Mouse (Mus musculus): ENCODE data around the gene Trpm2. TPM values are rescaled to one million over a fixed set of nuclear protein-coding genes. Genes with fewer than 3 reads are reported as not detected.

Gene Trpm2
- polyA plus RNA-seq, 1 experiment, result 51.6 TPM

DNA sequence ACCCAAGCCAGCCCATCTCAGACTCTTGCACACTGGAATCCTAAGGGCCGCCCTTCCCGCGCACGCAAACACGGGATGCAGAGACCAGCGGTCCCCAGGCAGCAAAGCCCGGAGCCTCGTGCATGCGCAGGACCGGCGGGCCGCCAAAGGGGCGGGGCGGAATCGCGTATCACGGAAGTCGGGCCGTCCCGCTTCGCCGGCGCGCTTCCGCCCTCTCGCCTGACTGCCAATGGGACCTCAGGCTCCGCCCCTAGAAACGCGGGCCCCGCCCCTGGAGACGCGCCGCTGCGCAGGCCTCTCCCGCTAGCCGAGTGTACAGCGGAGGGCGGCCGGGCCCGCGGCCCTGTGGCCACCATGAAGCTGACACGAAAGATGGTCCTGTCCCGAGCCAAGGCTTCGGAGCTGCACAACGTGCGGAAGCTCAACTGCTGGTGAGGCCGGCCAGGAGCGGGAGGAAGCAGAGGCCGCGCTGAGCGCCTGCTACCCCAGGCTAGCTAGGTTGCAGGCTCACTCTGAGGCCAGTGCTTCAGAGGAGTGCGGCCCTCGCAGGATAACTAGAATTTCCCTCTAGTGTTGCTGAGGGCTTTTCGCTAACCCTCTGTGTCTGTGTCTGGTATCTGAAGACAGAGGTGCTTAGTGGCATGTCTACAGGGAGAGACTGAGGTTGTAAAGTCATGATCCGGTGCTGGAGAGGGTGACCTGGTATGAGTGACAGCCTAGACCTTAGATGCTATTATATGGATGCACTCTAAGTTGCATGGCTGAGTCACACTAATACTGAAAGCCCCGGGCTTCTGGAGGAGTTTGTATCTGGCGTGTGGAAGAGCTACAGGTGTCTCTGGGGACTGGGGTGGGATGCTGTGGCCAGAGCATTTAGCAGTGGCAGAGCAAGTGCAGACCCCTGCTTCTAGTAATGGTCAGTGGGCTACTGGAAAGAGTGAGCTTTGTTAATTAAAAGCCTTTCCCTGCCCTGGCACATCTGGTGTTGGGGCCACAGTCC, 8.3 kb upstream of the Trpm2 start, which contains the start of gene 1810043G02Rik:
Gene 1810043G02Rik (plus strand): TSS at position 174 of the 1,000 bp plus-strand sequence.
- H3K27ac ChIP-seq (ENCODE audit: insufficient read depth, low read length), result peak within 1 kb of the TSS; percentile 27; the same call in 1 of the 2 replicates
- peaks cover 7% of the 10 kb centered on the region for H3K4me1 ChIP-seq (ENCODE audit: control insufficient read depth, insufficient read depth, insufficient read length)
- WGBS, result 1% methylated on average over 57 of the region's 57 CpGs
- peak; percentile 86 to 100 for DNase-seq (ENCODE audit: low read depth in 1 of 2, low spot score in 2 of 2)
- TF ChIP-seq POLR2A (IDR thresholded peaks at IDR 0.05; ENCODE audit: low read depth, low read length) (peak; percentile 56), CTCF (IDR thresholded peaks at IDR 0.05; ENCODE audit: extremely low read depth, insufficient read depth, insufficient read length, insufficient replicate concordance) (no peak)
- H3K27me3 ChIP-seq (ENCODE audit: control insufficient read depth, insufficient read depth, low read length), result no peaks in the 10 kb centered on the region
- H3K4me3 ChIP-seq (ENCODE audit: extremely low read depth, insufficient read depth, insufficient read length), result peak within 1 kb of the TSS; percentile 87
- H3K36me3 ChIP-seq (ENCODE audit: control insufficient read depth, insufficient read depth, low read length), result no peaks in the 10 kb centered on the region

DNA sequence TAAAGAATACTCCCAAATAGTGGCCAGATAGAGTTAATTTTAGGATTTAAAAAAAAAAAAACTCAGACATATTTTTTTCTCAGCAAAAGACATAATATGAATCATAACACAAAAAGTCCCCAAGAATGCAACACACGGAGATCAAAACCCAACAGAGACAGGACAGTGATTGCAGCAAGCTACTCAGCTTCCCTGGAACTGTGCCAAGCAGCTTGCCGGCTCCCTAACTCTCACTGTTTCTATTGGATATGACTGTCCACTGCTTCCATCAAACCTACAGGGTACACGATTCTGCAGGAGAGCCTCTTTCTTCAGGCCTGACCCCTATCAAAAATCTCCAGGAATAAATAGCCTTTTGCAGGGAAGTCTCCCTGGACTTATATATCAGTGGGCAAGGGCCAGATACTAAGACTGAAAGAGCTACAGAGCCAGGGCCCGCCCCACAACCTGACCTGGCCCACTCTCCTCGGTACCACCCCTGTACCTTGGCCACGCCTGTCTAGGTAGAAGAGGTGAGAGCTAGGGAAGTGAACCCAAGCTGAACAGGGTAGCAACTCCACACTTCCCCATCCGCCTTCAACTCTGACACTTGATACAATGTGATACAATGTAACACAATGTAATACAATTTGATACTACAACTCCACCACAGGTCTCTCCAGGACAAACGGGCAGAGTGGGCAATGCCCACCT, 6.2 kb upstream of the Trpm2 start:
- TF ChIP-seq CTCF (IDR thresholded peaks at IDR 0.05; ENCODE audit: extremely low read depth, insufficient read depth, insufficient read length, insufficient replicate concordance) (no peak), POLR2A (IDR thresholded peaks at IDR 0.05; ENCODE audit: low read depth, low read length) (no peak)
- 71% methylated on average over 8 of the region's 8 CpGs for WGBS
- peak in 1 of 2 experiments; percentile 15 for DNase-seq (ENCODE audit: low read depth in 1 of 2, low spot score in 2 of 2)

DNA sequence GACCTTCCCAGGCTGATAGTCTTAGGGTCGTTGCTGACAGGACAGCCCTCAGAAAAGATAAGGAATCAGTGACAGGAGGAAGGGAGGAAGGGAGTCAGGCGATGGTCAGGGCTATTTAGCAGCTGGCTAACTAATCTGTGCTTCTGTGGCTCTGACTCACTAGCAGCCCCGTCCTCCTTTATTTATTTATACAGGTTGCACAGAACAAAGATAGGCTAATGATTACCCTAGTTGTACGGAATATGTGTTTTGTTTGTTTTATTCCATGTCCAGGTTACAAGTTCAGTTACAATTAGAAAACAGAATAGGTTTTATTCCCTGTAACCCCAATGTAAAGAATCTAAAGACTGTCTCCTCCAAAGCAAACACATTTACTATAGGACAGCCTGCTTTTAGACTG, 5.3 kb upstream of the Trpm2 start:
- no peak for DNase-seq (ENCODE audit: low read depth in 1 of 2, low spot score in 2 of 2)
- Histone ChIP-seq H3K36me3 (ENCODE audit: control insufficient read depth, insufficient read depth, low read length) (no peaks in the 10 kb centered on the region), H3K4me1 (ENCODE audit: control insufficient read depth, insufficient read depth, insufficient read length) (peaks cover 13% of the 10 kb centered on the region), H3K27ac (ENCODE audit: insufficient read depth, low read length) (no peak overlapping the region), H3K4me3 (ENCODE audit: extremely low read depth, insufficient read depth, insufficient read length) (no peak overlapping the region), H3K27me3 (ENCODE audit: control insufficient read depth, insufficient read depth, low read length) (no peaks in the 10 kb centered on the region)
- no peak for TF ChIP-seq POLR2A (IDR thresholded peaks at IDR 0.05; ENCODE audit: low read depth, low read length)
- TF ChIP-seq CTCF (IDR thresholded peaks at IDR 0.05; ENCODE audit: extremely low read depth, insufficient read depth, insufficient read length, insufficient replicate concordance), result no peak
- WGBS, result 60% methylated on average over 4 of the region's 4 CpGs

More for the DNA sequence above, 6.2 kb upstream of the Trpm2 start:
- Histone ChIP-seq H3K27ac (ENCODE audit: insufficient read depth, low read length) (0 out of 2 replicates have a peak overlapping the region, but pooled peaks have one; percentile 16), H3K4me3 (ENCODE audit: extremely low read depth, insufficient read depth, insufficient read length) (no peak overlapping the region), H3K27me3 (ENCODE audit: control insufficient read depth, insufficient read depth, low read length) (no peaks in the 10 kb centered on the region), H3K36me3 (ENCODE audit: control insufficient read depth, insufficient read depth, low read length) (no peaks in the 10 kb centered on the region), H3K4me1 (ENCODE audit: control insufficient read depth, insufficient read depth, insufficient read length) (peaks cover 7% of the 10 kb centered on the region)

DNA sequence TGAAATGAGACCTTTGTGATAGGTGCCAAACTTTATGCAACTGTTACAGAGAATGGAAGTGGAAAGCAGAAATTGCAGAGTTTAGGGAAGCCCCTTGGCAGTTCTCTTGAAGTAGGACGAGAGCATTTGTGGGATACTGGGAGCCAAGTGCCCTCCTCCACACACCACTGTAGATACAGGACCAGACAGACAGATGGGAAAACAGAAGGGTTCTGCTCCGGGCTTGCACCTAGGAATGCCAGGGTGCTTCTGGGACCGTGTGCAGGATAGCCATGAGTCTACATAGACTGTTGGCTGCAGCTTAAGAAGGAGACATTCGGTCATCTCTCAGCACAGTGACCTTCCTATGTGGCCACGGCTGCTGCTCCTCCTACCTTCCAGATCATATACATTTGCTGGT, 4.4 kb upstream of the Trpm2 start:
- TF ChIP-seq CTCF (IDR thresholded peaks at IDR 0.05; ENCODE audit: extremely low read depth, insufficient read depth, insufficient read length, insufficient replicate concordance), result no peak
- no peak for TF ChIP-seq POLR2A (IDR thresholded peaks at IDR 0.05; ENCODE audit: low read depth, low read length)
- no peaks in the 10 kb centered on the region for H3K36me3 ChIP-seq (ENCODE audit: control insufficient read depth, insufficient read depth, low read length)
- H3K27me3 ChIP-seq (ENCODE audit: control insufficient read depth, insufficient read depth, low read length), result no peaks in the 10 kb centered on the region
- no peak overlapping the region for H3K4me3 ChIP-seq (ENCODE audit: extremely low read depth, insufficient read depth, insufficient read length)
- WGBS, result 76% methylated on average over 5 of the region's 5 CpGs
- no peak overlapping the region for H3K27ac ChIP-seq (ENCODE audit: insufficient read depth, low read length)
- peaks cover 21% of the 10 kb centered on the region for H3K4me1 ChIP-seq (ENCODE audit: control insufficient read depth, insufficient read depth, insufficient read length)
- DNase-seq (ENCODE audit: low read depth in 1 of 2, low spot score in 2 of 2), result no peak

DNA sequence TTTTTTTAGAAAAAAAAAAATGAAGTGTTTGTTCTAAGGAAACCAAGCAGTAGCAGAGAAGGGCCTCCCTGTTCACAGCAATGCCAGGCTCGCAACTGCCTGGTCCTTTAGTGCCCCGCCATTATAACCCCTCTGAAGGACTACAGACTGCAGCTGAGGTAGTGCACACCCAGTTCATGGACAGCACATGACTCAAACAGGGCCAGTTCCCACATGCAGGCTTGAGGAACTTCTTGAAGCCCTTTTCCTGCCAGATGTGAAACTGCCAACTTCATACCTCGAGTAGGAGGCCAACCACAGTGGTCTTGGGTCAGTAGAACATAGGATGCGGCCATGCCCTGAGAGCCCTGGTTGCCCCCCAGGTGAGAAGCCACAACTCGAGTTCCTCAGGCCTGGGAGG, 4.0 kb upstream of the Trpm2 start:
- Histone ChIP-seq H3K36me3 (ENCODE audit: control insufficient read depth, insufficient read depth, low read length) (no peaks in the 10 kb centered on the region), H3K4me1 (ENCODE audit: control insufficient read depth, insufficient read depth, insufficient read length) (peaks cover 25% of the 10 kb centered on the region), H3K27ac (ENCODE audit: insufficient read depth, low read length) (0 out of 2 replicates have a peak overlapping the region, but pooled peaks have one; percentile 7), H3K4me3 (ENCODE audit: extremely low read depth, insufficient read depth, insufficient read length) (no peak overlapping the region), H3K27me3 (ENCODE audit: control insufficient read depth, insufficient read depth, low read length) (no peaks in the 10 kb centered on the region)
- WGBS, result 27% methylated on average over 5 of the region's 5 CpGs
- DNase-seq (ENCODE audit: low read depth in 1 of 2, low spot score in 2 of 2), result no peak
- TF ChIP-seq POLR2A (IDR thresholded peaks at IDR 0.05; ENCODE audit: low read depth, low read length), result no peak
- TF ChIP-seq CTCF (IDR thresholded peaks at IDR 0.05; ENCODE audit: extremely low read depth, insufficient read depth, insufficient read length, insufficient replicate concordance), result no peak

DNA sequence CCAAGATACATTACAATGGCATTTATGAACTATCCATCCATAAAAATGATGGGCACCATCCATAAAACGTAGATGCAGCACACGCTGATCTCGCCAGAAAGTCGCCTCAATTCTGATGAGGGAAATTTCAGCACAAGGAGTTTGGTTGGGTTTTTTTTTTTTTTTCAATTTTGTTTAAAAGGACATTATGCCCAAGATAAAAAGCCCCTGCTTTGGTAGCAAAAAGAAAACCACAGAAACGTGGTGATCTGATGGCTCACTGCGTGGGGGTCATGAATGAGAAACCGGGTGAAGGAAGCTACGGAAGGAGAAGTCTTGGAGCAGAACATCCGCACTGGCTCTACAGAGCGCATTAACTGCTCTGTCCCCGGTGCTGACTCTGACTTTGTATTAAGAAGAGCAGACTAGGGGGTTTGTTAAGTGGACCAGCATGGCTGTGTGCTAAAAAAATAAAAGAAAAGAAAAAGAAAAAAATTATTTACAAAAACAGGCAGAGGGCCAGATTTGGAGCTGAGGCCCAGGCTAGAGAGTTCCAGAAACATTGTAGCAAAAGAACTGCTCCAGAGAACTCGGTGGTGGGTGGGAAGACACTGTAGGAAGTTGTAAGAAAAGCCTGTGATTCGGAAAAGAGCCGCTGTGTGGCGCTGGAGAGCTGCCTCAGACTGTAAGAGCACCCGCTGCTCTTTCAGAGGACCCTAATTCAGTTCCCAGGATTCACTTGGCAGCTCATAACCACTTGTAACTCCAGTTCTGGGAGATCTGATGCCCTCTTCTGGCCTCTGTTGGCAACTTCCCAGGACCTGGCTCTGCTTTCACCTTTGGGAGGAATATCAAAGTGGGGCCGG, 1.6 kb upstream of the Trpm2 start:
- peak in 1 of 2 experiments; percentile 29 for DNase-seq (ENCODE audit: low read depth in 1 of 2, low spot score in 2 of 2)

More for the DNA sequence above, 1.6 kb upstream of the Trpm2 start:
- TF ChIP-seq POLR2A (IDR thresholded peaks at IDR 0.05; ENCODE audit: low read depth, low read length) (no peak), CTCF (IDR thresholded peaks at IDR 0.05; ENCODE audit: extremely low read depth, insufficient read depth, insufficient read length, insufficient replicate concordance) (peak; percentile 14; the same call in 1 of the 2 replicates)
- Histone ChIP-seq H3K36me3 (ENCODE audit: control insufficient read depth, insufficient read depth, low read length) (no peaks in the 10 kb centered on the region), H3K27me3 (ENCODE audit: control insufficient read depth, insufficient read depth, low read length) (peaks cover 2% of the 10 kb centered on the region; the same call in 1 of the 2 replicates), H3K4me1 (ENCODE audit: control insufficient read depth, insufficient read depth, insufficient read length) (peaks cover 21% of the 10 kb centered on the region), H3K27ac (ENCODE audit: insufficient read depth, low read length) (no peak overlapping the region), H3K4me3 (ENCODE audit: extremely low read depth, insufficient read depth, insufficient read length) (no peak overlapping the region)
- 54% methylated on average over 17 of the region's 17 CpGs for WGBS

Data from spleen, adult 2 months (tissue).